Mouse (Mus musculus): ENCODE measurements around the gene Colq.
"Not testable (repeated sequence)": the region's sequence is repeated elsewhere in the genome, so short reads cannot be mapped to it uniquely, and the experiment has no call there.

The Colq gene

GRCm38 (mm10) chr14:31591243-31591642 is at the start of gene Colq:
Colq (minus strand) TSS chr14:31591343.
- in situ Hi-C loops (cut with MseI, MboI), result no loop called here

DNA sequence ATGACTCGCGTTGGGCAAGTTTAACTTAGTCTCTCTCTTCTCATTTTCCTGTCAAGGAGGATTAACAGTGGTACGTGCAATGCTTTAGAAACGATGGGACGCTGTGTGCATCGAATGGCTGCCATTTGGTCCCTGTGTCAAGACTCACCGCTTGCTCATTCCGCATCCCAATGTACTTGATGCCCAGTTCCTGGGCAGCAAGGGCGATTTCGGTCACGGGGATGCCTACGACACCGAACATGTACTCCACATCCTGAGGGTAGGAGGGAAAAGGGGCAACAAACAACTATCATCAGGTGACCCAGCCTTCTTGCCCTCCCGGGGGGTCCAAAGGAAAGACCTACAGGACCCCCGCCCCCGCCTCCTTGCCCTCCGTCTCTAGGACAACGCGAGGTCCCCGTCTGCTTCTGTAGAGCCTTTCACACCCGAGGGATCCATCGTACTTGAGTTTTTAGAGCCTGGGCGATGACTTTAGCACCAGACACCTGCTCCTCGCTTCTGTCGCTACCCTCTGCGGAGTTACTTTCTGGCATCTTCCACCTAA is 49.3 kb upstream of the Colq start, which contains the start of gene Gm49387:
TSS of gene Gm49387 (minus strand) at position 533 of the 544 bp plus-strand sequence.
- in situ Hi-C loops (cut with MseI, MboI), result no loop called here

DNA sequence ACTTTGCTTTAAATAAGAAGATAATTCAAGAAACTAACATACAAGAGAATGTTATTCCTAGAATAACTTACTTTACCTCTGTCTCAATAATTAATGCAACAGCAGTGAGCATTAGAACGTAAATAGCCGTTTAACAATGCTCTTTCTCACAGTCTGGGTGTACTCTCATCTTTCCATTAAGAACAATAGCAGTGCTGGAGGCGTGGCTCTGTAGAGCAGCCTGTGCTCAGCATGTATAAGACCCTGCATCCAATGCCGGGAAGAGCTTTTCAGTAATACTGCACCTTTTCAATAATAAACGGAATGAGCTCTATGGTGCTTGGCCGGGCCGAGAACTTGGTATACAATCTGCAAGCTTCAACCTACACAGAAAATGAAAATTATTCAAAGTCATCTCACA is 39.5 kb upstream of the Colq start:
- in situ Hi-C loops (cut with MseI, MboI), result no loop called here

DNA sequence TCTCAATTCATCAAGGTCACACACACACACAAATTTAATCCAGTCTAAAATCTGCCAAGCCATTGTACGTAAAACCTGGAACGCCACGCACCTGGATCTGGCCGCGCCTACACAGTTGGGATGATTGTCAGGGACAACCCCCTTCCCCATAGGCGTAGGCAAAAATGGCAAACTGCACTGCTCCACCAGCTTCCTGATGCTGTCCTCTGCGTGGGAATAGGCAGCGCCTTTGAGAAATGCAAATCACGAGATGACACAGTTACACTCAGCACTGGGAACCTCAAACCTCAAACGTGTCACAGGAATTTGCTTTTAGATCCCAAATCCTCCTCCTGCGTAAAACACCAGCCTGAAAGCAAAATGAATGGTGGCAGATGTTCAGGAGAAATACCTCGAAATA is 31.6 kb upstream of the Colq start:
- in situ Hi-C loops (cut with MseI, MboI), result no loop called here

DNA sequence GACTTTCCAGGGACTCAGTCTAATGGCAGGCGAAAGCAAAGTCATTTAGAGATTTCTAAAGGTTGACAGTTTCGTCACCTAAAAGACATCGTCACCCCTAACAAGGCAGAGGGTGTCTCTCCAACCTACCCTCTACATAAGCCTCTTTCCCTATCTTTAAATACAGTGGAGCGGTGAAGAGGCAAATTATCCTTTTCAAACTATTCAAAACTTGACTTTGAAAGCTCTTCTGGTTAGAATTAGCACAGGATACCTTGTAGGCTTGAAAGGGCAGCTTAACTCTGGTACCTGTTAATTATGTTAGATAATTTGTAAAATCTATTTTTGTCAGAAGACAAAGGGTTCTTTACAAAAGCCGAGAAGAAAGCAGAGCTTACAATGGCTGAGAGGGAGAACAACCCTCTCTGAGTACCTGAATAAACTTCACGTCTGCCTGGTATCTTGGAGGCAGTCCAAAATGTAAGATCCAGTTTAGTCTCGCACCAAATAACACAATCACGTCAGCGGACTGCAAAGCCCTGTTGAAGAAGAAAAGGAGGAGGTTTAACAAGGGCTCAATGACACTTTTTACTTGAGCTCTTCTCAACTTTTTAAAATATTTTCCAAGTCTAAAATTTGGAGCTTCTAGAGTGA is 29.6 kb upstream of the Colq start:
- in situ Hi-C loops (cut with MseI, MboI), result no loop called here

GRCm38 (mm10) chr14:31617997-31618396 is 26.9 kb upstream of the Colq start:
- in situ Hi-C loops (cut with MseI, MboI), result no loop called here

DNA sequence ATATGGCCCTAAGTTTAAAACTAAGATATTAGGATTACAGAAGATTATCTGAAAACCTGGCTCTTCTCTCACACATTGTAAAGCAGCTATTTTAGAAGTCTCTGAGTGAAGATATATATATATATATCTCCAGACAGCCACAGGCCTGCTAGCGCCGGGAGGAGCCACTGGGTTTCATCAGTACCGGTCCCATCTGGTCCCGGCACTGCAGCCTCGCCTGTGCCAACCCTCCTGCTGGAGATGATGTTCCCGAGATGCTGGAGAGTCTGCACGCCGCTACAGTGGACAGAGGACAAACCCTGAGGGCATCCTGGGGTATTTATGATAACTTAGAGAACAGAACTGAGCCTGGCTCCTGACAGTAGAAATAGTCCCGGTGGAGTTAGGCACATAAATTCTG is 26.1 kb upstream of the Colq start:
- in situ Hi-C loops (cut with MseI, MboI), result no loop called here

GRCm38 (mm10) chr14:31613671-31614070 is 22.5 kb upstream of the Colq start:
- in situ Hi-C loops (cut with MseI, MboI), result no loop called here

- in situ Hi-C loops (cut with MseI, MboI), result no loop called here
Measured at GRCm38 (mm10) chr14:31611986-31612385, 20.8 kb upstream of the Colq start.

GRCm38 (mm10) chr14:31605514-31605913 is 14.4 kb upstream of the Colq start:
- in situ Hi-C loops (cut with MseI, MboI), result no loop called here

DNA sequence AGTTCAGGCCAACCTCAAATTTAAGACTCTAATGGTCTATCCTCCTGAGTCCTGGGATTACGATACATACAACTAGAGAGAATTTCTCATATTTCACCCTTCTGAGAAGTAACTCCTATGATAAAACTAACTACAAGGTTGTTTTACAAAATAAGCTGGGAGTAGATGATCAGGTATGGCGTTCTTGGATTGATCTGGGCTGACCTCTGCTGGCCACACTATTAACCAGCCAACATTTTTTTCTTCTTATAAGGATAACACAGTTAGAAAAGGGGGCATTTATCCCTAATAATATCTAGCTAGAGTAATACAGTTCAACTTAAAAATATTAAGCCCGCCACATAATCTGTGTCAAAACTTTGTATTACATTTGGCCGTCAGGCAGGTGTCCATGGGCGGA is 13.8 kb upstream of the Colq start:
- in situ Hi-C loops (cut with MseI, MboI), result no loop called here

- in situ Hi-C loops (cut with MseI, MboI), result not testable (repeated sequence)
Measured at GRCm38 (mm10) chr14:31602616-31602979, 11.5 kb upstream of the Colq start.

GRCm38 (mm10) chr14:31601908-31602615 is 10.9 kb upstream of the Colq start:
- in situ Hi-C loops (cut with MseI, MboI), result no loop called here

- in situ Hi-C loops (cut with MseI, MboI), result no loop called here
Measured at GRCm38 (mm10) chr14:31597446-31597845, 6.3 kb upstream of the Colq start.

- in situ Hi-C loops (cut with MseI, MboI), result no loop called here
Measured at GRCm38 (mm10) chr14:31596408-31596807, 5.3 kb upstream of the Colq start.

GRCm38 (mm10) chr14:31594693-31595092 is 3.5 kb upstream of the Colq start:
- in situ Hi-C loops (cut with MseI, MboI), result no loop called here

DNA sequence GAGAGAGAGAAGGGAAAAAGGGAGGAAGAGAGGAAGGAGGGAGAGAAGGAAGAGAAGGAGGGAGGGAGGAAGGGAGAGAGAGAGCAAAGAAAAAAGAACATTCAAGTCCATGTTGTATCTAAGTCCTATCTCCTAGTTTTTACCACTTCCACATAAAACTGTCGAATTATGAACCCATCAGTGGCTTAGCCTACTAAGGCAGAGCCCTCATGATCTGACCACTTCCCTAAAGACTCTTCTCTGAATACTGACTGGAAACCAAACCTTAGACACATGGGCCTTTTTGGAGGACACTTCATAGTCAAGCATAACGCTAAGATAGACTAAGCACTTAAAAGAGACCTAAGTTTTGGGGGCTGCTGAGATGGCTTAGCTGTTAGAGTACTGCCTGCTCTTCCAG is 1.9 kb upstream of the Colq start:
- in situ Hi-C loops (cut with MseI, MboI), result no loop called here

GRCm38 (mm10) chr14:31586451-31586850 is 4.7 kb downstream of the Colq start:
- in situ Hi-C loops (cut with MseI, MboI), result no loop called here

DNA sequence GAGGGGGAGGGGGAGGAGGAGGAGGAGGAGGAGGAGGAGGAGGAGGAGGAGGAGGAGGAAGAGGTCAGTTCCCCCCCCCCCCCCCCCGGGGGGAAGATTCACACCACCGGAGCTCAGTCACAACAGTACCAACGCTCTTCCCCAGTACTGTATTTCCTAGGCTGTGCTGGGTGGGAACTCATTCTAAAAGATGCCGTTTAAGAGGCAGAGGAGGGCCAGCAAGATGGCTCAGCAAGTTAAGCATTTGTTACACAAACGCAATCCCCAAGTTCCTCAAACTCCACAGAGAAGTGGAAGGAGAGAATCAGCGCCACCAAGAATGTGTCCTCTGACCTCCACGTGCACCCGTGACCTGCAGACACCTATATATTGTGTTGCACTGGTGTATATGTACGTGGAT is 8.1 kb downstream of the Colq start:
- in situ Hi-C loops (cut with MseI, MboI), result no loop called here

GRCm38 (mm10) chr14:31577966-31578735 is 13.0 kb downstream of the Colq start:
- in situ Hi-C loops (cut with MseI, MboI), result no loop called here

GRCm38 (mm10) chr14:31576846-31577697 is 14.1 kb downstream of the Colq start:
- in situ Hi-C loops (cut with MseI, MboI), result no loop called here

DNA sequence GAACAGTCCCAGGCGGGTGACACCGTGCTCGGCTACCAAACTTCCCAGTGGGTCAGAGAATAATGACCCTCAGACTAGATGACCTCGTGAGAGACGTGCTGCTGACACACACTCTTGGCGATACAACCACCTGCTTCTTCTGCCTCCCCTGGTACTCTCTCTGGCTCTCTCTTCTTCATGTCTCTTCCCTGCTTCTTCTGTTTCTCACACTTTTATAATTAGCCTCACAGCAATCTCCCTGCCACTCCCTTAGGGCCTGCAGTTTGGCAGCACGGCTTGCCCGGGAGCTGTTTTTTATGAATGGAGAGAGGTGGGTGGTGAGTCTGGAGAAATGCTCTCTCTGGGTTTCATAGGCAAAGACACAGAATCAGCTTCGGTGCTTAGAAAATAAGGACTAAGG is 15.3 kb downstream of the Colq start:
- in situ Hi-C loops (cut with MseI, MboI), result no loop called here

Measured in mouse trophoblast stem cell (cell line).